Mouse (Mus musculus) thymus, postnatal 10 days (tissue): ENCODE data around the gene Hk2.
A peak's percentile ranks its signal among the peaks of the same experiment; 100 is the strongest.

Experiments used
- DNase-seq, 2 experiments: peaks; one replicate each; pipeline ENCODE4 v3.0.0; 2021; ENCODE audit warnings: low spot score in 2 of 2

Gene Hk2

GRCm38 (mm10) chr6:82774321-82774764 is at the start of gene Hk2:
Gene Hk2, minus strand, starts transcription at chr6:82774454.
- peak; percentile 60 to 69 for DNase-seq

GRCm38 (mm10) chr6:82821758-82822253 is 47.6 kb upstream of the Hk2 start:
- DNase-seq: no peak

GRCm38 (mm10) chr6:82820716-82821115 is 46.5 kb upstream of the Hk2 start:
- DNase-seq: no peak

GRCm38 (mm10) chr6:82814821-82815220 is 40.6 kb upstream of the Hk2 start:
- DNase-seq: no peak

- no peak for DNase-seq
These were observed 33.9 kb upstream of the Hk2 start for GRCm38 (mm10) chr6:82807984-82808700.

GRCm38 (mm10) chr6:82806971-82807370 is 32.7 kb upstream of the Hk2 start:
- DNase-seq: no peak

- no peak for DNase-seq
These were observed 32.2 kb upstream of the Hk2 start for GRCm38 (mm10) chr6:82806503-82806902.

GRCm38 (mm10) chr6:82805894-82806293 is 31.6 kb upstream of the Hk2 start:
- no peak for DNase-seq

GRCm38 (mm10) chr6:82804984-82805383 is 30.7 kb upstream of the Hk2 start:
- no peak for DNase-seq

- DNase-seq: no peak
These were observed 24.0 kb upstream of the Hk2 start for GRCm38 (mm10) chr6:82798202-82798737.

GRCm38 (mm10) chr6:82797300-82797839 is 23.1 kb upstream of the Hk2 start:
- no peak for DNase-seq

- DNase-seq: no peak
These were observed 16.6 kb upstream of the Hk2 start for GRCm38 (mm10) chr6:82790864-82791263.

GRCm38 (mm10) chr6:82783906-82784305 is 9.7 kb upstream of the Hk2 start:
- DNase-seq: no peak

- DNase-seq: no peak
These were observed 6.6 kb upstream of the Hk2 start for GRCm38 (mm10) chr6:82780802-82781393.

- no peak for DNase-seq
These were observed 6.1 kb upstream of the Hk2 start for GRCm38 (mm10) chr6:82780369-82780768.

GRCm38 (mm10) chr6:82777124-82777654 is 2.9 kb upstream of the Hk2 start:
- DNase-seq: no peak

GRCm38 (mm10) chr6:82775386-82775785 is 1.1 kb upstream of the Hk2 start:
- DNase-seq: peak in 1 of 2 experiments; percentile 21

- peak; percentile 39 to 42 for DNase-seq
These were observed 758 bp downstream of the Hk2 start for GRCm38 (mm10) chr6:82773261-82774131.

GRCm38 (mm10) chr6:82772451-82773101 is 1.7 kb downstream of the Hk2 start:
- no peak for DNase-seq

GRCm38 (mm10) chr6:82771981-82772409 is 2.3 kb downstream of the Hk2 start:
- peak in 1 of 2 experiments; percentile 15 for DNase-seq

GRCm38 (mm10) chr6:82771059-82771458 is 3.2 kb downstream of the Hk2 start:
- no peak for DNase-seq
